Mouse (Mus musculus): ENCODE data around the gene Creld2. TPM values are rescaled to one million over a fixed set of nuclear protein-coding genes. Genes with fewer than 3 reads are reported as not detected.
A peak's percentile ranks its signal among the peaks of the same experiment; 100 is the strongest.

Creld2 gene
- polyA plus RNA-seq, 1 experiment, result 37.5 TPM

DNA sequence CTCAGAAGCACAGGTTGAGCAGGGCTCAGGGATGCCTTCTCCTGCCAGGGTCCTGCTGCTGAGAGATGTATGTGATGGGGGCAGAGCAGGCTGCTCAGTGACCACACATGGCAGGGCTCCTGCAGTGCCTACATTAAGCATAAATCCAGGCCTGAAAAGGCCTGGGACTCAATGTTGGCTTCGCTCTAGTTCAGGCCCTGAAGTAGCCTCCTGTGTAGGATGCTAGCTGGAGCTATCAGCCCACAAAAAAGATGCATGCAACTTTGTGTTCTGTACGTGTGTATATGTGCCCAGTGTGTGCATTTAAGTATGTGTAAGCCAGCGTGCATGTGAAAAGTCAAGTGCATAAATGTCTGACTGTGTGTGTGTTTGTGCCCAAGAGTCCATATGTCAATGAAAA is 54.6 kb downstream of the Creld2 start:
- no peak overlapping the region for H3K4me3 ChIP-seq (replicated peaks; ENCODE audit: extremely low read depth, low read depth, low read length)
- 98% methylated on average over 3 of the region's 3 CpGs for WGBS
- DNase-seq, result no peak
- H3K4me1 ChIP-seq (ENCODE audit: control insufficient read depth, insufficient read depth, low read length), result no peaks in the 10 kb centered on the region
- TF ChIP-seq POLR2A (IDR thresholded peaks at IDR 0.05; ENCODE audit: borderline replicate concordance, extremely low read depth, low read depth, low read length) (no peak), CTCF (IDR thresholded peaks at IDR 0.05; ENCODE audit: insufficient read depth, low read length) (no peak)

DNA sequence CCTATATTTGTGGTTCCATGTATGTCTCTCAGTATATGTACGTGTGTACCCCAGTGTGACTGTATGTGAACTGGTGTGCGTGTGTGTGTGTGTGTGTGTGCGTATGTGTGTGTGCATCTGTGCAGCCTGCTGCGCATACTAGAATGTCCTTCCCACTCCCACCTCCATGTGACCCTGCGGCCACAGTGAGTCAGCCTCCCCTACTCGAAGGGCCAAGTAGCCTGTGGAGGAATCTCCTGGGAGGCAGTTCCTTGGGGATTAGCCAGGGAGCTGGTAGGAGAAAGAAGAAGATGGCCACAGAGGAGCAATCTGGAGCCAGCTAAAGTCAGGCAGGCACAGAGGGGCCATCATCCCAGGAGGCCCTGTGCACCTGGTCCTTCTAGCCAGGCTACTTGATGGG is 55.0 kb downstream of the Creld2 start:
- Histone ChIP-seq H3K4me1 (ENCODE audit: control insufficient read depth, insufficient read depth, low read length) (no peaks in the 10 kb centered on the region), H3K4me3 (replicated peaks; ENCODE audit: extremely low read depth, low read depth, low read length) (no peak overlapping the region)
- 80% methylated on average over 6 of the region's 6 CpGs for WGBS
- DNase-seq, result no peak
- TF ChIP-seq CTCF (IDR thresholded peaks at IDR 0.05; ENCODE audit: insufficient read depth, low read length) (no peak), POLR2A (IDR thresholded peaks at IDR 0.05; ENCODE audit: borderline replicate concordance, extremely low read depth, low read depth, low read length) (no peak)

DNA sequence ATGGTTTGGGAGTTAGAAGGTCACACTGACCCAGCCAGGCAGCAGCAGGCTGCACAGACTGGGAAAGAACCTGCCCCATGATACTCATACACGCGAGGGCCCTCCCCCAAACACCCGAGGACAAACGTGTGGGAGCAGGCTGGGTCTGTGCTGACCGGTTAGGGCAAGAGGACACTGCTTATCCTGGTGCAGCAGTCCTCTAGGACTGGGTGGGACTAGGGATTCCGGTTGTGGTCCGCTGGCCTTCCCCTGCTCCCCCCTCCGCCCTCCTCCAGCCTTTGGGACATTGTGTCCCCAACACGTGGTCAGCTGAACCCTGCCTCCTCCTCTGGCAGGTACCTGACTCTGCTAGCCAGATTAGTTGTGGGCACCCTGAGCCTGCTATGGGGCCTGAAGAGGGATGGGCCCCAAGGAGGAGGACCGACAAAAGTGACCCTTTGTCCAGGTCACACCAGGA is 56.2 kb downstream of the Creld2 start:
- H3K4me3 ChIP-seq (replicated peaks; ENCODE audit: extremely low read depth, low read depth, low read length), result no peak overlapping the region
- DNase-seq, result no peak
- 40% methylated on average over 10 of the region's 10 CpGs for WGBS

More for the DNA sequence above, 56.2 kb downstream of the Creld2 start:
- 0 out of 2 replicates have a peak, but pooled peaks have one; percentile 10 for TF ChIP-seq POLR2A (IDR thresholded peaks at IDR 0.05; ENCODE audit: borderline replicate concordance, extremely low read depth, low read depth, low read length)
- TF ChIP-seq CTCF (IDR thresholded peaks at IDR 0.05; ENCODE audit: insufficient read depth, low read length), result no peak
- no peaks in the 10 kb centered on the region for H3K4me1 ChIP-seq (ENCODE audit: control insufficient read depth, insufficient read depth, low read length)

Other genes starting within 250 kb of the Creld2 start
- gene Zdhhc25, start 219.3 kb upstream of the Creld2 start, polyA plus RNA-seq (2012; rRNA removed), result not detected in 2 replicates
- gene Brd1, start 85.4 kb upstream of the Creld2 start, polyA plus RNA-seq (2012; rRNA removed), result 16.4 and 19.8 TPM in 2 replicates
- 3.1 and 4.2 TPM in 2 replicates for gene Zbed4, start 68.0 kb upstream of the Creld2 start, polyA plus RNA-seq (2012; rRNA removed)
- 16.4 and 16.7 TPM in 2 replicates for gene Alg12, start 328 bp upstream of the Creld2 start, polyA plus RNA-seq (2012; rRNA removed)
- gene Pim3, start 42.5 kb downstream of the Creld2 start, polyA plus RNA-seq (2012; rRNA removed), result 55.0 and 97.1 TPM in 2 replicates
- 0.45 and 0.65 TPM in 2 replicates for gene Ttll8, start 134.8 kb downstream of the Creld2 start, polyA plus RNA-seq (2012; rRNA removed)
- 29.5 and 30.2 TPM in 2 replicates for gene Mlc1, start 159.4 kb downstream of the Creld2 start, polyA plus RNA-seq (2012; rRNA removed)
- 0.23 and 0.43 TPM in 2 replicates for gene Mov10l1, start 163.3 kb downstream of the Creld2 start, polyA plus RNA-seq (2012; rRNA removed)
- 0.28 and 0.36 TPM in 2 replicates for gene Panx2, start 240.1 kb downstream of the Creld2 start, polyA plus RNA-seq (2012; rRNA removed)